Mouse (Mus musculus): ENCODE measurements around the gene Vsig8.

DNA sequence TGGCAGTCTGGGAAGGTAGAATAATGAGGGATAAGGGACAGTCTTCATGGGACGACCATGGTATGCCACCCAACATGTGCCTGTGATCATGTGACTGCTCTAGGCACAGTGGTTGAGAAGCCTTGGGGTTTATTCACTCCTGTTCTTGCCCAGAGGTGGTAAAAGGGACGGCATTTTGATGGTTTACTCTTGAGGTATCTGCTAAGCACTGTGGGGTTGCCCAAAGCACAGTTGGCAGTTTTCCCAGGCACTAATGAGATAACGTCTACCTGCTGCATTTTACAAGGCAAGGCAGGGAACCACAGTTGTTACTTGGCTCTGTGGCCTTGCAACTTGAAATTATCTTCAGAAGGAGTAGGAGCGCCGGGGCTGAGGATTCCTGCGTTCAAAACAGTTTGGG lies 15.9 kb upstream of the Vsig8 start:
- TF ChIP-seq CTCF (IDR thresholded peaks at IDR 0.05; ENCODE audit: insufficient read depth, low read length) (no peak), POLR2A (IDR thresholded peaks at IDR 0.05; ENCODE audit: borderline replicate concordance, extremely low read depth, low read depth, low read length) (no peak)
